Mouse (Mus musculus) midbrain, embryonic 15.5 days (tissue): ENCODE results near the gene Fmo2. TPM values are rescaled to one million over a fixed set of nuclear protein-coding genes. Genes with fewer than 3 reads are reported as not detected.
A peak's percentile ranks its signal among the peaks of the same experiment; 100 is the strongest.

Experiments
- ATAC-seq: fragments of 200-750 bp; cut with Nextera tagmentation; replicated peaks from 2 replicates; pipeline ENCODE4 v1.8.0; 2017; ENCODE audit warnings: moderate TSS enrichment
- H3K27ac ChIP-seq: fragments of 300-500 bp; sonication (generic); 2 replicates; pipeline ENCODE4 v1.5.1; 2015; ENCODE audit warnings: mild to moderate bottlenecking, inconsistent platforms
- H3K27me3 ChIP-seq: fragments of 300-500 bp; sonication (generic); replicated peaks from 2 replicates; pipeline ENCODE4 v1.6.1; 2015; ENCODE audit warnings: inconsistent platforms
- H3K36me3 ChIP-seq: fragments of 300-500 bp; sonication (generic); replicated peaks from 2 replicates; pipeline ENCODE4 v1.6.1; 2015; ENCODE audit warnings: inconsistent platforms
- H3K4me1 ChIP-seq: fragments of 300-500 bp; sonication (generic); 2 replicates; pipeline ENCODE4 v1.6.1; 2015; ENCODE audit warnings: inconsistent platforms
- H3K4me2 ChIP-seq: fragments of 300-500 bp; sonication (generic); 2 replicates; pipeline ENCODE4 v1.6.1; 2015; ENCODE audit warnings: inconsistent platforms, mild to moderate bottlenecking, moderate library complexity
- H3K4me3 ChIP-seq: fragments of 300-500 bp; sonication (generic); 2 replicates; pipeline ENCODE4 v1.5.1; 2015; ENCODE audit warnings: mild to moderate bottlenecking, inconsistent platforms
- H3K9ac ChIP-seq: fragments of 300-500 bp; sonication (generic); 2 replicates; pipeline ENCODE4 v1.6.1; 2015; ENCODE audit warnings: mild to moderate bottlenecking, inconsistent platforms
- H3K9me3 ChIP-seq: fragments of 300-500 bp; sonication (generic); 2 replicates; pipeline ENCODE4 v1.6.1; 2016; ENCODE audit warnings: inconsistent platforms
- WGBS: fragments of 180-500 bp; shearing (Covaris S2); methylation state at CpG from one replicate; pipeline ENCODE4 v1.1.7; 2015; ENCODE audit warnings: mixed read lengths; 5-methylcytosine and 5-hydroxymethylcytosine counted together
- polyA plus RNA-seq: library from polyadenylated mRNA; unstranded; fragments of >200 nt; fragmentation: Nextera tagmentation; extraction: Ambion mirVana; gene quantifications from 2 replicates; pipeline ENCODE4 v1.2.1, GENCODE M21; 2015

Gene Fmo2
- polyA plus RNA-seq, 1 experiment from 2014 or later: not detected

- no peaks in the 10 kb centered on the region for H3K27me3 ChIP-seq
- no peaks in the 10 kb centered on the region for H3K36me3 ChIP-seq
- H3K4me2 ChIP-seq: no peak overlapping the region
- 0 out of 2 replicates have a peak, but pooled peaks cover 3% of the 10 kb centered on the region for H3K4me1 ChIP-seq
- H3K4me3 ChIP-seq: no peak overlapping the region
- no peak overlapping the region for H3K9ac ChIP-seq
- WGBS: 77% methylated on average over 9 of the region's 9 CpGs
- peak; percentile 19; the same call in 1 of the 2 replicates for ATAC-seq
- no peak overlapping the region for H3K27ac ChIP-seq
- H3K9me3 ChIP-seq: no peaks in the 10 kb centered on the region
Observed at GRCm38 (mm10) chr1:162859996-162860605, 38.4 kb downstream of the Fmo2 start.

- peak overlapping the region; percentile 31; the same call in 1 of the 2 replicates for H3K27ac ChIP-seq
- no peak overlapping the region for H3K4me3 ChIP-seq
- peak; percentile 59 for ATAC-seq
- H3K4me1 ChIP-seq: 0 out of 2 replicates have a peak, but pooled peaks cover 3% of the 10 kb centered on the region
- no peaks in the 10 kb centered on the region for H3K9me3 ChIP-seq
- H3K27me3 ChIP-seq: no peaks in the 10 kb centered on the region
- no peak overlapping the region for H3K9ac ChIP-seq
- no peaks in the 10 kb centered on the region for H3K36me3 ChIP-seq
- 29% methylated on average over 10 of the region's 10 CpGs for WGBS
- no peak overlapping the region for H3K4me2 ChIP-seq
Observed at GRCm38 (mm10) chr1:162859545-162859976, 39.0 kb downstream of the Fmo2 start.

- peak; percentile 72 for ATAC-seq
- no peak overlapping the region for H3K4me3 ChIP-seq
- no peak overlapping the region for H3K9ac ChIP-seq
- 0 out of 2 replicates have a peak, but pooled peaks cover 3% of the 10 kb centered on the region for H3K4me1 ChIP-seq
- no peaks in the 10 kb centered on the region for H3K36me3 ChIP-seq
- peak overlapping the region; percentile 37 for H3K4me2 ChIP-seq
- H3K27ac ChIP-seq: peak overlapping the region; percentile 46
- 47% methylated on average over 12 of the region's 12 CpGs for WGBS
- no peaks in the 10 kb centered on the region for H3K27me3 ChIP-seq
- no peaks in the 10 kb centered on the region for H3K9me3 ChIP-seq
Observed at GRCm38 (mm10) chr1:162858748-162859130, 39.8 kb downstream of the Fmo2 start.

GRCm38 (mm10) chr1:162857766-162858747 is 40.5 kb downstream of the Fmo2 start:
- Histone ChIP-seq H3K27ac (peak overlapping the region; percentile 57), H3K9ac (no peak overlapping the region), H3K4me1 (0 out of 2 replicates have a peak, but pooled peaks cover 3% of the 10 kb centered on the region), H3K27me3 (no peaks in the 10 kb centered on the region), H3K36me3 (no peaks in the 10 kb centered on the region), H3K9me3 (no peaks in the 10 kb centered on the region), H3K4me3 (no peak overlapping the region), H3K4me2 (peak overlapping the region; percentile 37)
- ATAC-seq: peak; percentile 59
- 44% methylated on average over 18 of the region's 18 CpGs for WGBS

GRCm38 (mm10) chr1:162853812-162854482 is 44.6 kb downstream of the Fmo2 start:
- no peak overlapping the region for H3K27ac ChIP-seq
- no peak overlapping the region for H3K4me2 ChIP-seq
- H3K4me1 ChIP-seq: no peaks in the 10 kb centered on the region
- ATAC-seq: no peak
- H3K36me3 ChIP-seq: no peaks in the 10 kb centered on the region
- H3K4me3 ChIP-seq: no peak overlapping the region
- H3K27me3 ChIP-seq: no peaks in the 10 kb centered on the region
- no peak overlapping the region for H3K9ac ChIP-seq
- no peaks in the 10 kb centered on the region for H3K9me3 ChIP-seq
- 72% methylated on average over 3 of the region's 3 CpGs for whole genome bisulfite sequencing

- Histone ChIP-seq H3K4me2 (no peak overlapping the region), H3K27me3 (no peaks in the 10 kb centered on the region), H3K4me3 (no peak overlapping the region), H3K9ac (no peak overlapping the region), H3K36me3 (no peaks in the 10 kb centered on the region), H3K27ac (no peak overlapping the region), H3K4me1 (no peaks in the 10 kb centered on the region), H3K9me3 (no peaks in the 10 kb centered on the region)
- ATAC-seq: no peak
- WGBS: 97% methylated on average over 6 of the region's 6 CpGs
Observed at GRCm38 (mm10) chr1:162847554-162847953, 51.0 kb downstream of the Fmo2 start.

- no peak for ATAC-seq
- no peaks in the 10 kb centered on the region for H3K36me3 ChIP-seq
- 96% methylated on average over 9 of the region's 9 CpGs for WGBS
Observed at GRCm38 (mm10) chr1:162840211-162840610, 58.3 kb downstream of the Fmo2 start.

GRCm38 (mm10) chr1:162838976-162839375 is 59.5 kb downstream of the Fmo2 start:
- Histone ChIP-seq H3K9me3 (no peaks in the 10 kb centered on the region), H3K36me3 (no peaks in the 10 kb centered on the region), H3K27me3 (no peaks in the 10 kb centered on the region), H3K4me1 (no peaks in the 10 kb centered on the region), H3K4me2 (no peak overlapping the region), H3K9ac (no peak overlapping the region), H3K4me3 (no peak overlapping the region), H3K27ac (no peak overlapping the region)
- no peak for ATAC-seq
- WGBS: 95% methylated on average over 6 of the region's 6 CpGs

More at GRCm38 (mm10) chr1:162840211-162840610, 58.3 kb downstream of the Fmo2 start:
- H3K27ac ChIP-seq: no peak overlapping the region
- H3K9me3 ChIP-seq: no peaks in the 10 kb centered on the region
- H3K27me3 ChIP-seq: no peaks in the 10 kb centered on the region
- H3K9ac ChIP-seq: no peak overlapping the region
- H3K4me1 ChIP-seq: no peaks in the 10 kb centered on the region
- no peak overlapping the region for H3K4me2 ChIP-seq
- H3K4me3 ChIP-seq: no peak overlapping the region

- ATAC-seq: no peak
- WGBS: 79% methylated on average over 5 of the region's 5 CpGs
Observed at GRCm38 (mm10) chr1:162834342-162834741, 64.2 kb downstream of the Fmo2 start.

GRCm38 (mm10) chr1:162832574-162832953 is 66.0 kb downstream of the Fmo2 start:
- Histone ChIP-seq H3K4me3 (peak overlapping the region; percentile 16), H3K4me1 (peaks cover 14% of the 10 kb centered on the region), H3K27ac (peak overlapping the region; percentile 69), H3K27me3 (no peaks in the 10 kb centered on the region), H3K4me2 (peak overlapping the region; percentile 41), H3K9me3 (no peaks in the 10 kb centered on the region), H3K9ac (no peak overlapping the region), H3K36me3 (no peaks in the 10 kb centered on the region)
- 12% methylated on average over 5 of the region's 5 CpGs for WGBS
- ATAC-seq: peak; percentile 80

More at GRCm38 (mm10) chr1:162834342-162834741, 64.2 kb downstream of the Fmo2 start:
- Histone ChIP-seq H3K9me3 (no peaks in the 10 kb centered on the region), H3K27ac (no peak overlapping the region), H3K4me1 (peaks cover 14% of the 10 kb centered on the region), H3K36me3 (no peaks in the 10 kb centered on the region), H3K4me2 (no peak overlapping the region), H3K27me3 (no peaks in the 10 kb centered on the region), H3K9ac (no peak overlapping the region), H3K4me3 (no peak overlapping the region)

- Histone ChIP-seq H3K4me2 (peak overlapping the region; percentile 41), H3K4me3 (peak overlapping the region; percentile 16), H3K27ac (peak overlapping the region; percentile 69), H3K9me3 (no peaks in the 10 kb centered on the region), H3K4me1 (peaks cover 14% of the 10 kb centered on the region), H3K27me3 (no peaks in the 10 kb centered on the region), H3K9ac (no peak overlapping the region), H3K36me3 (no peaks in the 10 kb centered on the region)
- peak; percentile 97 for ATAC-seq
- 2% methylated on average over 5 of the region's 5 CpGs for WGBS
Observed at GRCm38 (mm10) chr1:162831838-162832573, 66.5 kb downstream of the Fmo2 start.
